21 mouse cellular contexts compared by ENCODE assay signal in genomic region chr8:39782162-39782530, GRCm38 (mm10).
"Had no signal": no experiment of that assay in that cellular context is flagged by ENCODE, and none has a peak within 500 bp of the region (broad histone marks: within the 10 kb centered on the region; RNA-seq: fewer than 3 reads in every experiment).

No protein-coding gene starts in this region.

- H3K4me3 ChIP-seq: kidney, embryonic 15.5 days; limb, embryonic 12.5 days; limb, embryonic 15.5 days; lung, embryonic 15.5 days had no signal

- DNase-seq: kidney, adult 8-10 months; kidney, postnatal 10 days; kidney, postnatal 36 days; left cerebral cortex, postnatal 4 days; liver, postnatal 0 days; lung, postnatal 10 days; lung, postnatal 4 days; midbrain, embryonic 14.5 days; right cerebral cortex, adult 18-20 months; right cerebral cortex, postnatal 25 days; spleen, adult 18-20 months; thymus, adult 2 months; thymus, postnatal 14 days; thymus, postnatal 4 days had no signal

- ATAC-seq: liver, postnatal 0 days had no signal

- H3K4me2 ChIP-seq: kidney, embryonic 15.5 days; limb, embryonic 12.5 days; limb, embryonic 15.5 days; liver, embryonic 11.5 days; lung, embryonic 15.5 days; midbrain, embryonic 11.5 days had no signal

- H3K27ac ChIP-seq: kidney, embryonic 15.5 days; limb, embryonic 12.5 days; limb, embryonic 15.5 days; liver, embryonic 14.5 days; lung, embryonic 15.5 days had no signal

- H3K4me1 ChIP-seq: kidney, embryonic 15.5 days; limb, embryonic 12.5 days; limb, embryonic 15.5 days; lung, embryonic 15.5 days had no signal

- H3K36me3 ChIP-seq: kidney, embryonic 15.5 days; limb, embryonic 12.5 days; limb, embryonic 15.5 days; lung, embryonic 15.5 days had no signal

- H3K9ac ChIP-seq: kidney, embryonic 15.5 days; limb, embryonic 12.5 days; limb, embryonic 15.5 days; liver, embryonic 14.5 days; liver, postnatal 0 days; lung, embryonic 15.5 days had no signal

- H3K27me3 ChIP-seq: kidney, embryonic 15.5 days; limb, embryonic 12.5 days; limb, embryonic 15.5 days; lung, embryonic 15.5 days had no signal

- H3K9me3 ChIP-seq: kidney, embryonic 15.5 days; limb, embryonic 12.5 days; limb, embryonic 15.5 days; lung, embryonic 15.5 days had no signal
